Comparison of ENCODE assay signal across 10 mouse cellular contexts in genomic region chr4:141720761-141721523, GRCm38 (mm10). TPM values are rescaled to one million over a fixed set of nuclear protein-coding genes. Genes with fewer than 3 reads are reported as not detected.
DNase-seq lines count a peak whose midpoint lies in the region; ATAC-seq lines count a peak whose summit lies in the region.
"Had no signal": no experiment of that assay in that cellular context is flagged by ENCODE, and none has a peak within 500 bp of the region (broad histone marks: within the 10 kb centered on the region; RNA-seq: fewer than 3 reads in every experiment).

No protein-coding gene starts in this region.

- intact Hi-C loops in heart, postnatal 36 days (cut with DNase I) = loop anchor here (5.0 kb wide), 2 partner anchors 46 to 66 kb away; no protein-coding TSS in a partner anchor

- peak overlapping the region; percentile 97; the same call in 1 of the 2 replicates for H3K9ac ChIP-seq in heart, embryonic 12.5 days
- peak overlapping the region; percentile 99 for H3K9ac ChIP-seq in liver, embryonic 13.5 days

- H3K27me3 ChIP-seq in heart, embryonic 12.5 days (replicated peaks) = no peaks in the 10 kb centered on the region
- H3K27me3 ChIP-seq in liver, embryonic 13.5 days = no peaks in the 10 kb centered on the region

- H3K4me3 ChIP-seq in heart, embryonic 12.5 days = 0 out of 2 replicates have a peak overlapping the region, but pooled peaks have one; percentile 96
- H3K4me3 ChIP-seq in liver, embryonic 13.5 days (replicated peaks) = peak overlapping the region; percentile 99

- H3K27ac ChIP-seq in heart, embryonic 12.5 days (ENCODE audit: poor library complexity, severe bottlenecking) = no peak overlapping the region; the same call in 1 of the 2 replicates
- peak overlapping the region; percentile 97; the same call in 1 of the 2 replicates for H3K27ac ChIP-seq in liver, embryonic 13.5 days

- peak overlapping the region; percentile 77 for H3K4me2 ChIP-seq in heart, embryonic 12.5 days
- H3K4me2 ChIP-seq in liver, embryonic 13.5 days = peak overlapping the region; percentile 92

- 0 out of 2 replicates have a peak, but pooled peaks cover 3% of the 10 kb centered on the region for H3K9me3 ChIP-seq in heart, embryonic 12.5 days (replicated peaks)
- peaks cover 4% of the 10 kb centered on the region; the same call in 1 of the 2 replicates for H3K9me3 ChIP-seq in liver, embryonic 13.5 days (replicated peaks)

- no peak for DNase-seq in heart, postnatal 36 days
- peak; percentile 12 for DNase-seq in thymus, postnatal 4 days
- DNase-seq in thymus, adult 18-20 months = no peak
- DNase-seq in liver, embryonic 13.5 days = no peak
- no peak for DNase-seq in right cerebral cortex, postnatal 25 days
- no peak for DNase-seq in spleen, postnatal 4 days (ENCODE audit: low spot score in 2 of 2)
- DNase-seq in ovary, adult 18-20 months (ENCODE audit: low spot score) = no peak
- DNase-seq: cerebellum, postnatal 14 days had no signal

- 57% methylated on average over 6 of the region's 6 CpGs for WGBS in heart, embryonic 12.5 days
- WGBS in liver, embryonic 13.5 days (ENCODE audit: insufficient replicate concordance) = 69% methylated on average over 6 of the region's 6 CpGs

- peaks cover 37% of the 10 kb centered on the region for H3K4me1 ChIP-seq in heart, embryonic 12.5 days (replicated peaks)
- peaks cover 84% of the 10 kb centered on the region for H3K4me1 ChIP-seq in liver, embryonic 13.5 days (replicated peaks)

- no peak for ATAC-seq in heart, embryonic 12.5 days (ENCODE audit: insufficient number of reproducible peaks, low FRiP score)
- no peak for ATAC-seq in liver, embryonic 13.5 days (ENCODE audit: low read depth)

- peaks cover 20% of the 10 kb centered on the region for H3K36me3 ChIP-seq in heart, embryonic 12.5 days
- H3K36me3 ChIP-seq in liver, embryonic 13.5 days = peaks cover 46% of the 10 kb centered on the region

RNA-seq across cellular contexts. Expression of gene Ddi2, which starts 2.3 kb away (rescaled TPM):
- polyA plus RNA-seq in heart, embryonic 12.5 days (2016; fragmentation: Nextera tagmentation; extraction: Ambion mirVana) = 24.8 and 24.9 TPM in 2 replicates
- 10 to 100 TPM; 30.7 to 31.0 TPM for total RNA-seq in heart, postnatal 36 days (2021)
- 15.0 and 19.1 TPM in 2 replicates for polyA plus RNA-seq in liver, embryonic 13.5 days (2015; fragmentation: Nextera tagmentation; extraction: Ambion mirVana)

RNA-seq across cellular contexts. Expression of gene Agmat, which starts 25.5 kb away (rescaled TPM):
- polyA plus RNA-seq in heart, embryonic 12.5 days (2016; fragmentation: Nextera tagmentation; extraction: Ambion mirVana) = 0.92 and 1.3 TPM in 2 replicates
- under 1 TPM in 1 of 2 experiments, not detected in 1; 0.19 TPM for total RNA-seq in heart, postnatal 36 days (2021)
- 18.4 and 18.5 TPM in 2 replicates for polyA plus RNA-seq in liver, embryonic 13.5 days (2015; fragmentation: Nextera tagmentation; extraction: Ambion mirVana)
- total RNA-seq: megakaryocyte progenitor cell, adult 5-6 weeks had no signal

RNA-seq across cellular contexts. Expression of gene Rsc1a1, which starts 35.5 kb away (rescaled TPM):
- 0.82 TPM in 1 of 2 replicates, not detected in the other for polyA plus RNA-seq in heart, embryonic 12.5 days (2016; fragmentation: Nextera tagmentation; extraction: Ambion mirVana)
- under 1 TPM in 1 of 2 experiments, not detected in 1; 1.00 TPM for total RNA-seq in heart, postnatal 36 days (2021)
- polyA plus RNA-seq in liver, embryonic 13.5 days (2015; fragmentation: Nextera tagmentation; extraction: Ambion mirVana) = 0.46 TPM in 1 of 2 replicates, not detected in the other

RNA-seq across cellular contexts. Expression of gene Plekhm2, which starts 56.2 kb away (rescaled TPM):
- 6.1 and 6.2 TPM in 2 replicates for polyA plus RNA-seq in heart, embryonic 12.5 days (2016; fragmentation: Nextera tagmentation; extraction: Ambion mirVana)
- 100 to 1,000 TPM; 103 to 112 TPM for total RNA-seq in heart, postnatal 36 days (2021)
- polyA plus RNA-seq in liver, embryonic 13.5 days (2015; fragmentation: Nextera tagmentation; extraction: Ambion mirVana) = 0.91 and 1.1 TPM in 2 replicates
